Mouse (Mus musculus): ENCODE measurements around the gene Aff1. TPM values are rescaled to one million over a fixed set of nuclear protein-coding genes. Genes with fewer than 3 reads are reported as not detected.

The Aff1 gene
- total RNA-seq, 2 experiments from 2014 or later: 28.4 to 30.5 TPM

DNA sequence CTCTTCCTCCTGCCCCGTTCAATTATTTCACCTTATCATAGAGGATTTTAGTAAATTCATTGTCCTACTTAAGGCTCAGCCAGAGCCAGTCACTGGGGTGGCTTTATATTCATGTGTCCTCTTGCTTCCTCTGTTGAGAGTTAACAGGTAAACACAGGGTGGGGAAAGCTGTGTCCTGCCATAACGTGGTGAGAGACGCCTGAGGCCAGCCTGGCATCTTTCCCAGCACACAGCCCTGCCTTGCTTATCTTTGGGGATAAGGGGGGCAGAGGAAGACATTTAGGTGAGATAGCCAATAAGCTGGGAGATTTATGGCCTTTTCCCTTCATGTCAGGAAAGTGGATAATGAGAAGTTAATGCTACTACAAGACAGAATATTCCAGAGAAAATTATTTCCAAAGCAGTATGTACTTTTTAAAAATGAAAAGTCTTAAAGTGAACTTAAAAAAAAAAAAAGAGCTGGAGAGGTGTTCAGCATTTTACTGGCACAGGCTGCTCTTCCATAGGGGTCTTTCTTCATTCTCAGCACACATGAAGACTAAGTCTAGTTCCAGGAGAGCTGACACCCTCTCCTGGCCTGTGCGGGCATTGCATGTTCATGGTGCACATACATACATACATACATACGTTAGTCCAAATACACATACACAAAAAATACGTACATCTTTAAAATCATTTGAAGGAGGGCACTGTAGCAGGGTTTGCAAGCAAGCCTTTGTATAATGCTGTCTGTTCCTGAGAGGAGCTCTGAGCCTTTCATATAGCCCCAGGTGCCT lies 78.5 kb downstream of the Aff1 start:
- DNase-seq (ENCODE audit: low spot score in 2 of 2): no peak

DNA sequence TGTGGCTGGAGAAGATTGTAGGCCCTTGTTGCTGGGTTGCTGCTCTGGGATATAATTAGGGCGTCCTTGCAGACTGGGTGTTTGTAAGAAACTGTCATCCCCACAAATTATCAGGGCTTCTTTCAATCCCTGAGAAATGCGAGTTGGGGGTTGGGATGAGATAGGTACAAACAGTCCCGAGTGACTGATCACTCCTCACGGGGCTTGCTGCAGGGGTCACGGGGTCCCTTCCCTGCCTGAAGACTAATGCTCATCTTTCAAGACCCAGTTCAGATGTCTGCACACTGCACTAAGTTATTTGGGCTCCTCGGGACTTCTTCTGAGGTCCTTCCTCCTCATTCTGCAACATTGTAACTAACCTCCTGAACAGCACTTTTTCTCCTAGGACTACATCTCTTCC lies 79.2 kb downstream of the Aff1 start:
- no peak for DNase-seq (ENCODE audit: low spot score in 2 of 2)

DNA sequence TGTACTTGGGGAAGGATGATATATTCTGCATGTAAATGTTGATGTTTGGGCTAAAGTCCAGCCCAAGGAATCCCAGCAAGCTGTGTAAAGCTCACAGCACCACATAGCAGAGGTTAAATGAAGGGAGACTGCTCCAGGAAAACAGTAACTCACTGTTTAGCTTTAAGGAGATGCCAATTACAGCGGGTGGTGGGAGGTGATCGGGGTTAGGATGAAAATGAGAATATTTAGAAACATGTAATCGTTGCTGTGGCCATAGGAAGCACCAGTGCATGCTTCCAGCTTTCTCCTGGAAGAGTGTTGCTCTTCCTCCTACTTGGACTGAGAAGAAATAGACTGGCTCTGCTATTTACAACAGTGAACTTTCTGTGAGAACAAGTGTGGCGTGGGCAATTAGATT lies 80.1 kb downstream of the Aff1 start:
- no peak for DNase-seq (ENCODE audit: low spot score in 2 of 2)

DNA sequence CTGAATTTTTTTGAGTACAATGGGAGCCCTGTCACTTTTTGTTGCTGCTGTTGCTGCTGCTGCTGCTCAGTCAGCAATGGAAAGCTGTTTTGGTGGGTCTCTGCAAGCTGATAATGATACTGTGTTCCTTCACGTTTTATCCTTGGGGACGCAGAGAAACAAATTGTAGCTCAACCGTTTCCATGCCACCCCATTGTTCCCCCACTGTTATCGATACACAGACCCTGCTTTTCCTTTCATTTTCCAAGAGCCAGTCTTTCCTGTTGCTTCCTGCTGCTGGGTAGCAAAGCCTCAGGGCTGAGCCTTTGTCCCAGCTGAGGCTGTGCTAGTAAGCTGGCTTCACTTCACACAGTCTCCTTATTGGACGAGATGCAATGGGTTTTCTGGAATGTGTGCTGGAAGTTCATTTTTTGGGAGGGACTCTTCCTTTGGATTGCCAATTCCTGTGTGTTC lies 81.0 kb downstream of the Aff1 start:
- DNase-seq (ENCODE audit: low spot score in 2 of 2): peak in 1 of 2 experiments; percentile 47

DNA sequence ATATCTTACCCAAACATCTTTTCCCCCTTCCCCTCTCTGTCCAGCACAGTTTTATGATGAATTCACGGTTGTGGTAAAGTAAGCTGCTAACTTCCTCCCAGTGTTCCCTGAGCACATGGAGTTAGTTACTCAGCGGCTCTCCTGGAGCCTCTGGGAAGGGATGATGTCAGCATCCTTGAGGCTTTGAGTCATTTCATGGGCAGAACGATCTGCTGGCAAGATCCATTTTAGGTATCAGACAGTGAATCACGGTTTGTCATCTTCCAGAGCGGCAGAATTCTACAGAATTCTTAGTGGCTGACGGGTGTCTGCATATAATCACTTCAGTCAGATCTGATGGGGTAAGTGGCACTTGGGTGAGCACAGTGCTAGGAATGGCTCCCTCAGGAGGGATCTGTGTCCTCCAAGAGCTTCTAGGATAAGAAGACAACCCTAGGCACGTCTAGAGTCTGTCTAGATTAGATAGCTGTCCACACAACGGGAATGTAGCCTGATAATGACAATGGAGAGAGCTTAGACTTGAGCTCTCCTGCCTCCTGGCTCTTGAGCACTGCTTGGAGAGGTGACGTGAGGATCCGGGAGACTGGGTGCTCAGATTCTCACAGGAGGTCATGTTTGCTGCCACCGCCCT lies 82.6 kb downstream of the Aff1 start:
- no peak for DNase-seq (ENCODE audit: low spot score in 2 of 2)

DNA sequence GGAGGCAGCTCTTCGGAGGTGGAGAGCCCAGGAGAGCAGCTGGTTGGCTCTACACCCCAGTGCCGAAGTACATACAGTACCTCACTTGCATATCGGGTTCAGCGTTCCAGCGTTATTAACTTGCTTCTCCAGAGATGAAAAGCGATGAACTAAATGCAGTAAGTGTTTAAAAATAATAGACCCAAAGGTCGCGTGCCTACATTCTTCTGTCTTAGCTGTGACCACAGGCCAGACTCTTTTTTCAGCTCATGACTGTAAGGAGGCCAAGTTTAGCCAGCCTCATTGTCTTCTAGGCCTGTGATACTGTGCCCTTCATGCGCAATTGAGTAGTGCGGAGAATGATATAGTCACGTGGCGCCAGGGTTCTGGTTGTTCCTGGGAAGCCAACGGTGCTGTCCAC lies 83.3 kb downstream of the Aff1 start:
- DNase-seq (ENCODE audit: low spot score in 2 of 2): no peak

DNA sequence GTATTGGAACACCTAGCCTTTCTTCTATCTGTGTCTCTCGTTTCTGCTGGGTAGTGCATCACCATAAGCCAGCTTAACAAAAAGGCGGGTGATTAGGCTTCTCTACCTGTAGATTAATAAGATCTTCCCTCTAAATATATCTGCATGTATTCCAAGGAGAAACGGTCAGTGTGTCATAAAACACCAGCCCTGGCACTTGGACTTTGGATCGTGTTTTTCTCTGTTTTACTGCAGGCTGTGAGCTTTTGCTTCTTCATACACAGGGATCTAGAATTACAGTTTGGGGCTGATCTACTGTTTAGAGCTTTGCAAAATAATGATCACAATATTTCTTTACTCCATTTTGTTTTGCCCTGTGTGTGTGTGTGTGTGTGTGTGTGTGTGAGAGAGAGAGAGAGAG lies 84.7 kb downstream of the Aff1 start:
- DNase-seq (ENCODE audit: low spot score in 2 of 2): no peak

DNA sequence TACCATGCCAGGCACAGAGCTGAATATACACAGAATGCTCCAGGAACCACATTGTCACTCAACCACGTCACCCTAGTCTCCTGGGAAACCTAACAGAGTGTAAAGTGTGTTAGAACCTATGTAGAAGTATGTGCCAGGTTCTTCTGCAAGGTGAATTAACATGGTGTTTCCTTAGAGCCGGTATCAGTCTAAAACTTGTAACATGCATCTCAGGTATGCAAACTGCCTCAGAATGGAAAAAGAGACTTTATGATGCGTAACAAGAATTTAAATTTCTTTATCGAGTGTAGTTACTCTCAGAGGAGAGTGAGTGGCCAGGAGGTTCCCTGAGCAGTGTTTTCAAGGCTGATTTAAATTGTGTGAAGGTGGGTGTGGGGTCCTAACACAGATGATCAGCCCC lies 85.3 kb downstream of the Aff1 start:
- no peak for DNase-seq (ENCODE audit: low spot score in 2 of 2)

DNA sequence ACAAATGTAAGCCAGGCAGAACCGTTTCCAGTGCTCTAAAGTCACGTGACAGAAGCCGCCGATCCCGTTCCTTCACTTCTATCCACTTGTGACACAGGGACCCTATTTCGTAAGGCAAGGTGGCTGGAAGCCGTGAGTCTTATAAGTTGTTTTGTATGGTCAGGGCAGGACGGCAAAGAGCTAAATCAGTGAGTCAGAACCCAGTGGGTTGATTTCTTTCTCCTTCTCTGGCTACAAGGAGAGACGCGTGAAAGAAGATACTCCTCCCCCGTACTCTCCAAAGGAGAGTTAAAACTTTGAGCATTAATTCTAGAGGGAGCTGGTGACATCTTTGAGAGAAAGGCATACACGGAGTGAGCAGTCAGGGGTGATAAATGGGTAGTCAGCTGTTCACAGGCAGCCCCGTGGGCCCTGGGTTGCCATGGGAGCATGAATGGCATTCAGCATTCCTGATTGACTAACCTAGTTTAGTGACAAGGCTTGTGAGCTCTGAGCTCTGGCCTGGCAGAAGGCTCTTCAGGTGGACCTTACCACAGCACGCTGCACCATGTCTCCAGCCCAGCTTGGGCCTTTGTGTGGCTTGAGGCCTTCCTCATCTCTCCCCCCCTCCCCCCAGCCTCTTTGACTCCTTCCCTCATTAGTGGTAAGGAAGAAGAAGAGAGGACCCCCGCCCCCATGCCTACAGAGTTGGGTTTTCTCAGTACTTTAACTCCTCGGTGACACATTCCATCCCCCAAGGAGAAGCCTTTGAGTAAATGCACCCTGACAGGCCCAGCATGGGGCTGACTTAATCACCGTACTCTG lies 86.3 kb downstream of the Aff1 start:
- DNase-seq (ENCODE audit: low spot score in 2 of 2): no peak

DNA sequence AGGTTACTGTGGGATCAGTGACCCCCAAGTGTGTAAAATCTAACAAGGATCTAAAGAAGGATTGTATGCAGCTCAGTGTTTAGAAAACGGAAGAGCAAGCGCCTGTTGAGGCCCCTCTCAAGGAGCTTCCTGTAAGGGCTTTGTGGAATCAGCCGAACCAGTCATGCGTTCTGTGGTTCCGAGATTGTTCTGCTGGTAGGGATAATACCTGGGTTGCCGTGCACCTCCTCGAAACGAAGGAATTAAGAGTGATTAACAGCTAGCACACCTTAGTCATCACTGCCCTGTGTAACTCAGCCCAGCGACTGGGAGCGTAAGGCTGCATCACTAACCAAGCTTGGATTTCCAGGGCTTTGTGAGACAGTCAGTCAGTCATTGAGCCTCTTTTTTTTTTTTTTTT lies 87.7 kb downstream of the Aff1 start:
- no peak for DNase-seq (ENCODE audit: low spot score in 2 of 2)

DNA sequence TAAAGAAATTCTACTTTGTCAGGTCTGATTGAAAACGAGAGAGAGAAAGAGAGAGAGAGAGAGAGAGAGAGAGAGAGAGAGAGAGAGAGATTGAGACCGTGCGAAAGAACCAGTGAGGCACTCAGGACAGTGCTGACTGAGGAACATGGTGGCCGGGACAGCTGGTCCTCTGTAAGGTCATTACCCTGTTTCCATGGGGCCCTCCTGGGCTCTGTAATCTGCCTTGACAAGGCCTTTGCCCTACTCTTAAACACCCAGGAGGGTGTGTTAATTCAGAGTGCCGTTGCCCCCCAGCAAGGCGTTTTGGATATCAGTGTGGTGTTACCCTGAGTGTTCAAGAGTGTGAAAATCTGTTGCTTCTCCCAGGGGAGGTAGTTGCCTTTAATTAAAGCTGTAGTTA lies 88.1 kb downstream of the Aff1 start:
- DNase-seq (ENCODE audit: low spot score in 2 of 2): no peak

DNA sequence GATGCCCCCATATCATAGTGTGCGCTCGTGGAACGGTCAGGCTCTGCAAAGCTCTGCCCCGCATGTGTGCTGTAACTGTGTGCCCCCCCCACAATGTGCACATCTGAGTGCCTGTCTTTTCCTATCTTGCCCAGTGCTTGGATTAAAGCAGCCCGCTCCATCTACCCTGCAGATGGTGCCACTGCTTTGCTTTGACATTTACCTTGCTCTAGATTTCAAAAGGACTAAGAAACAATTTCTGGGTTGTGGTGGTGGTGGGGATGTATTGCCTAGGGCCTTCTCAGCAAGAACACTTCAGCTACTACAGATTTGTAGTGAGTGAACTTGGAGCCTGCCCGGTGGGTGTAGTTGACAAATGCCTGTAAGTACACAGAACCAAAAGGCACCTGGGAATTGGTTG lies 88.7 kb downstream of the Aff1 start:
- DNase-seq (ENCODE audit: low spot score in 2 of 2): peak in 1 of 2 experiments; percentile 23

DNA sequence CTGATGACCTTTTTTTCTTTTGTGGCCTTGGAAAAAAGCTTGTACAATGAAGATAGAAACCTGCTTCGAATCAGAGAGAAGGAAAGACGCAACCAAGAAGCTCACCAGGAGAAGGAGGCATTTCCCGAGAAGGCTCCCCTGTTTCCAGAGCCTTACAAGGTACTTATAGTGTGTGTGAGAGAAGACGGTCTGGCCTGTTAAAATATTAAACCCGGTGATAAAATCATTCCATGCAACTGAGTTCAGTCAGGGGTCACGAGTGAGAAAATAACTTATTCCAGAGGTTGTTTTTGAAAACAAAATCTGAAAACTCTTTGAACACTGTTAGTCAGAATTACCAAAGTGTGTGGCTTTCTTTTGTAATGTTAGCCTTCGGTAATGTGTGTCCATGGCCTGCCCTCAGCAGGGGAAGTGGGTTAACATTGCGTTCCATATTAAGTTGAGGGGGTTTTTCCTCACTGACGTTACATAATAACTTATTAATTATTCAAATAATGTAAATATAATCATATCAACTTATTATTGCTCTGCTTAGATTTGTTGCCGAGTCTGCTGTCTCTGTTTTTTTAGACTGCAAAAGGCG lies 91.0 kb downstream of the Aff1 start:
- DNase-seq (ENCODE audit: low spot score in 2 of 2): no peak

DNA sequence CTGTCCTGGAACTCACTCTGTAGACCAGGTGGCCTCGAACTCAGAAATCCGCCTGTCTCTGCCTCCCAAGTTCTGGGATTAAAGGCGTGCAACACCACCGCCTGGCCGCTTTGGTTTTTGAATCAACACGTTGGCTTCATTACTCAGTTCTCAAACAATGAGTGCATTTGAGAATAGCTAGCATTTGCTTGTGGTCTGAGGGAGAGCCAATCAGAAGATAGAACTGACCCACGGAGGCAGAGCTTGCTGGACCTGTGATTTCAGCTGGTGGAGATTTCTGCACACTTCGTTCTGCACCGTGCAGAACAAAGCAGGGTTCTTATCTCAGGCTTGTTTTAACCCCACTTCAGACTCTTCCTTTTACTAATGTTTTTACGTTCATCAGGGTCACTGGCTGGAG lies 93.9 kb downstream of the Aff1 start:
- no peak for DNase-seq (ENCODE audit: low spot score in 2 of 2)

DNA sequence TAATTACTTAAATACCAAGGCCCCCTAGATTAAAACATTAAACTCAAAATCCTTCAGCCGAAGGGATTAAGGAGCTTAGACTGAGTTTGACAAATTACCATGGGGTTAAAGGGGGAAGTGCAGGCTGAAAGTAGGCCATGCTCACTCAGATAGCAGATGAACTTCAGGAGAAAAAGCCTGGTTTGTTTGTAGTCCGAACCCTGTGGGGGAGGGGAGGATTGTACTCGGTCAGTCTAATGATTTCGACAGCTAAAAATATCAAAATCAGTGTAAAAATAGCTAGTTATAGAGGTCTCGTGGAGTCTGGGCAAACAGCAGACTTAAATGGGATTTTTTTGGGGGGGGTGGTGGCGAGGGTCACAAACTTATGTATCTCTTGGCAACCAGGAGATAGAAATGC lies 96.3 kb downstream of the Aff1 start:
- no peak for DNase-seq (ENCODE audit: low spot score in 2 of 2)

DNA sequence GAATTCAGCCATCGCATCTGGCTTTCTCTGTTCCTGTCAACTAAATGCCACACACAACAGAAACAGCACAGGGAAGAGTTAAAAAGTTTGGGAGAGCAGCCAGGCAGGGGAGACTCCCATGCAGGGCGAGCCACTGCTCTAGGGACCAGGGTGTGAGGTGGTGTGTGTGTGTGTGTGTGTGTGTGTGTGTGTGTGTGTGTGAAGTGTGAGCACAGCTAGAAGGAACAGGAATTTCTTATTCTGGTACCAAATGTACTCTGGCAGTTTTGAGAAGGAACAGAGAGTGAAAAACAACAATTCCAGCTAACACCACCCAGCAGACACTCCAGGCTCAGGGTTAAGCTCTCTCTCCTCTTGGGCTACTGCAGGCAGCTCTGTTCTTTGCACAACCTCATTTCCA lies 96.8 kb downstream of the Aff1 start:
- DNase-seq (ENCODE audit: low spot score in 2 of 2): peak in 1 of 2 experiments; percentile 46

DNA sequence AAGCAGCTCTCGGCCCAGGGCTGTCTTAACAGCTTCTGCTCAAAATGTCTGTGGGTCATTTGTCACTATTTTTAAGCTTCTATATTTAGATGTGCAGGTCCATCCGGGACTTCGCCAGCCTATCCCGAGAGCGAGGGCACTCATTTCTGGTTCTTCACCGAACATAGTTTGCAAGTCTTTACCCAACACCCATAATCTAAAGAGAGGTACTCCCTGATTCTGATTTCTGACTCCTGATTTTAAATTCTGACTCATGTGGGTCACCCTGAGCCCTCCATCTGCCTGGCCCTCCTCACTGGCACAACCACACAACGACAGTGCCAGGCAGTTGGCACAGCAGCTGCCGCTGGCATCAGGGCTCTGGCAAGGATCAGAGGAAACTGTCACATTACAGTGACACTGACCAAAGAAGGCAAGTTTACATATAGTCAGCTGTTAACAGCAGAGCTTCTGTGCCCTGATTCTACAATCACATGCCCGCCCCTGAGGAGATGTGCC lies 97.5 kb downstream of the Aff1 start:
- peak in 1 of 2 experiments; percentile 66 for DNase-seq (ENCODE audit: low spot score in 2 of 2)

DNA sequence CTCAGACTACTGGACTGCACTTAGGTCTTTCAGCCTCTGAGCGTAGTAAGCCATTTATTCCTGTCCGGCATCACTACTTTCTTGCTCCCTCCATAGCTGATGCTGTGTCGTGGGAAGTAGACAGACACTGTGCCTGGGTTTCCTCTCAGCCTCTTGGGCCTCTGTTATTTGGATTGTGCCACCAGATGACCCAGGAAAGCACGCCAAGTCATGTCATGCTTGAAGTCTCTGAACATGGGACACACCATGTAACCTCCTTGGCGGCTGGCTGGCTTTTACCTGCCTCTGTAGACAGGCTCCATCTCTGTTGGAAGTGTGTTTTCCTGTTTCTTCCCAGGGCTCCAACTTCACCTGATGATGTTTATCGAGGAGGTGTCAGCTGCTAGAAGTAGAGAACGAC lies 99.6 kb downstream of the Aff1 start:
- no peak for DNase-seq (ENCODE audit: low spot score in 2 of 2)

DNA sequence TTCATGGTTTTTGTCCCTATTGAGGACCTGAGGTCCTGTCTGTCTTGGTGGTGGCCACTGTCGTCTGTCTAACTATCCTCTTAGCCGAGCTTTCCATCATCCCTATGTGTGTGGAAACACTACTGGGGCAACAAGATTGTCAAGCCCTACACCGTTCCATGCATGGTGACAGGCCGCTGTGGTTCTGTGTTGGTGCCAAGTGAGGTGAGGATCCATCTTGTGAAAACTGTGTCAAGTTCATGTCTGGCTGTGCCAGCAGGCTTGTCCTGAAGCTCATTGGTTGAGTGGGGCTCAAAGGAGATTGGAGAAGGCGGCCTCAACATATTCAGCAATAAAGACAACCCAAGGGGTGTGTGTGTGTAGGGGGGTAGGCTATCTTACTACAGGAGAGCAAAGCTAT lies 102.9 kb downstream of the Aff1 start:
- DNase-seq (ENCODE audit: low spot score in 2 of 2): no peak

DNA sequence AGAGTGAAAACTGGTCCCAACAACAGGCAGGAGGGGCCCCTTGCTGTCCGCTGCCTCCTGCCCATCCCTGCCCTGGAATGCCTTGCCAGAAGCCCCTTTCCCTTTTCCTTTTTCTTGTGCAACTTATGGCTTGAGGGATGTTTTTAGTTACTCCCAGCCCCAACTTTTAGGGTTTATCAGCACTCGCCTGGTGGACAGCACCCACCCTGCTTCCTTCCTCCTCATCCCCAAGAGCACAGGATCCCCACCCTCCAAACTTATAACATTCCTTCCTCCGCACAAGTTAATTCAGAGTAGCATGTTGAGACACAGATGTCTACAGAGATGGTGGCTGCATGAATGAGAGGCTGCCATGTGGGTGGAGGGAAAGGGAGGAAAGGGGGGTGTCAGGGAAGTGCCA lies 103.9 kb downstream of the Aff1 start:
- no peak for DNase-seq (ENCODE audit: low spot score in 2 of 2)

DNA sequence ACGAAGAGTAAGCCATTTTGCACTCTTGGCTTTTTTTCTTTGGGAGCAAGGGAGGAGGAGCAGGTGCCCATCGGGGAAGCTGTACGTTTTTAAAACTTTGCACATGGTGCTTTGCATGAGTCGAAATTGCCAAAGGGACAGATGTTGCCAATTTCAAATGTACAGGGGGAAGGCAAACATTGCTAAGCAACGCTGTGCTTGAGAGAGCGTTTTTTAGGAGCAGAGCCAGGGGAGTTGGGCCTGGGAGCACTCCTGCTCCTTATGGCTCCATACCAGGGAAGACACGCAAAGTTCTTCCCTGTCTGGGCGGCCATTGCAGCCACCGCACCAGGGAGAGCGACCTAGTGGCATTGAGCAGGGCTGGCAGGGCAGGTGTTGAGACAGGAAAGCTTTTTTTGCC lies 105.6 kb downstream of the Aff1 start:
- DNase-seq (ENCODE audit: low spot score in 2 of 2): no peak

DNA sequence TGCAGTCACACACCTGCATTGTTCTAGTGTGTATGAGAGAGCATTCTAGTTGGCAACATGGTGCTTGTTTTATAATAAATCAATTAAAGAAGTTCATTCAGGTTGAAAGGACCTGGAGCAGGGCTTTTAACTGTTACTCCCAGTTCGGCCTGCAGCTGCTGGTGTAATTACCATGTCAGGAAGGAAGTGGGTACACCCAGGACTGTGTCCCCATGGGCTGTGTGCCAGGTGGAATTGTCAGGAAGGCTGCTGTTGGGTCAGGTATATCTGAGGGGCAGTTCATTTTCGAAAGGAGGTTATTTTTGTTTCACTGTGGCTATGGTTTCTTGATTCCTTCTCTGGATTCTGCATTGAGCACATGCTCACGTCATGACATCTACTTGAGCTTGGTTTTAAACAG lies 107.3 kb downstream of the Aff1 start:
- no peak for DNase-seq (ENCODE audit: low spot score in 2 of 2)

Data from gastrocnemius, postnatal 4 days (tissue).